Mouse (Mus musculus) hindbrain, postnatal 0 days (tissue): ENCODE data around the gene N4bp3. TPM values are rescaled to one million over a fixed set of nuclear protein-coding genes. Genes with fewer than 3 reads are reported as not detected.

Experiments used
- ATAC-seq: fragments of 200-750 bp; cut with Nextera tagmentation; 2 replicates; pipeline ENCODE4 v1.8.0; 2017; ENCODE audit warnings: mild to moderate bottlenecking, moderate TSS enrichment, moderate library complexity
- DNase-seq: peaks from one replicate; pipeline ENCODE4 v3.0.0-alpha.2; 2015; ENCODE audit warnings: low spot score
- H3K27ac ChIP-seq: fragments of 300-500 bp; sonication (generic); 2 replicates; pipeline ENCODE4 v1.5.1; 2014; ENCODE audit warnings: mild to moderate bottlenecking
- H3K27me3 ChIP-seq: fragments of 300-500 bp; sonication (generic); 2 replicates; pipeline ENCODE4 v1.6.1; 2014; ENCODE audit warnings: low read length, mixed read lengths; ENCODE audit not compliant: insufficient read depth
- H3K36me3 ChIP-seq: fragments of 300-500 bp; sonication (generic); 2 replicates; pipeline ENCODE4 v1.6.1; 2014; ENCODE audit warnings: low read length, mixed read lengths; ENCODE audit not compliant: insufficient read depth
- H3K4me1 ChIP-seq: fragments of 300-500 bp; sonication (generic); 2 replicates; pipeline ENCODE4 v1.6.1; 2014; ENCODE audit warnings: antibody characterized with exemption, low read length, mixed read lengths; ENCODE audit not compliant: insufficient read depth
- H3K4me2 ChIP-seq: fragments of 300-500 bp; sonication (generic); 2 replicates; pipeline ENCODE4 v1.6.1; 2014; ENCODE audit warnings: low read depth, mild to moderate bottlenecking, low read length, moderate library complexity, mixed read lengths
- H3K4me3 ChIP-seq: fragments of 300-500 bp; sonication (generic); 2 replicates; pipeline ENCODE4 v1.5.1; 2014; ENCODE audit warnings: low read length
- H3K9ac ChIP-seq: fragments of 300-500 bp; sonication (generic); replicated peaks from 2 replicates; pipeline ENCODE4 v1.6.1; 2014; ENCODE audit warnings: mild to moderate bottlenecking, low read length, moderate library complexity, mixed read lengths
- H3K9me3 ChIP-seq: fragments of 300-500 bp; sonication (generic); 2 replicates; pipeline ENCODE4 v1.6.1; 2016; ENCODE audit warnings: low read length, mixed read lengths
- CTCF ChIP-seq: IDR thresholded peaks from 2 replicates; pipeline ENCODE4 v1.5.1; 2016; ENCODE audit warnings: antibody characterized with exemption, control low read depth, low read depth
- WGBS: fragments of 180-500 bp; shearing (Covaris S2); extraction: QIAGEN DNeasy Blood & Tissue Kit; methylation state at CpG from one replicate; pipeline ENCODE4 v1.1.7; 2014; 5-methylcytosine and 5-hydroxymethylcytosine counted together
- polyA plus RNA-seq: library from polyadenylated mRNA; unstranded; fragments of >200 nt; fragmentation: Nextera tagmentation; extraction: Ambion mirVana; gene quantifications from 2 replicates; pipeline ENCODE4 v1.2.1, GENCODE M21; 2015
- total RNA-seq: library from RNA; depleted of rRNA; stranded (reverse); fragments of >200 nt; gene quantifications from 2 replicates; pipeline ENCODE4 v1.2.3, GENCODE M21; 2014

Gene N4bp3
- total and polyA plus RNA-seq, 2 experiments from 2014 or later = 29.0 to 48.0 TPM

DNA sequence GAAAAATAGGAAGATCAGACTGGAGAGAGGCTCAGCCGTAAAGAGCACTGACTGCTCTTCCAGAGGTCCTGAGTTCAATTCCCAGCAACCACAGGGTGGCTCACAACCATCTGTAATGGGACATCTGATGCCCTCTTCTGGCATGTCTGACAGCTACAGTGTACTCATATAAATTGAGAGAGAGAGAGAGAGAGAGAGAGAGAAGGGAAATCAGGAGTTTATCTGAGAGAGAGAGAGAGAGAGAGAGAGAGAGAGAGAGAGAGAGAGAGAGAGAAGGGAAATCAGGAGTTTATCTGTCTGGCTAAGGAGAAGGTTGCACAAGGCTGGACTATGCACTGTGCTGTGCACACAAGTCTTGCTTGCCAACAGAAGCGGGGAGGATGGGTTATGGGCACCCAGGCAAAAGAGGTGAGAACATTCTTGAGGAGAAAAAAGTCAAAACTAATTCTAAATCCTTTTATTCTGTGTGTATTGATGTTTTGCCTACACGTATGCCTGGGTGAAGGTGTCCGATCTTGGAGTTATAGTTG is 2.3 kb upstream of the N4bp3 start:
- WGBS = 92% methylated on average over 4 of the region's 4 CpGs
- Histone ChIP-seq H3K4me1 (peaks cover 4% of the 10 kb centered on the region; the same call in 1 of the 2 replicates), H3K9ac (no peak overlapping the region), H3K27me3 (no peaks in the 10 kb centered on the region), H3K36me3 (no peaks in the 10 kb centered on the region), H3K27ac (no peak overlapping the region), H3K4me3 (no peak overlapping the region), H3K4me2 (no peak overlapping the region), H3K9me3 (no peaks in the 10 kb centered on the region)
- no peak for ATAC-seq
- DNase-seq = no peak
- 0 out of 2 replicates have a peak, but pooled peaks have one; percentile 2 for TF ChIP-seq CTCF

DNA sequence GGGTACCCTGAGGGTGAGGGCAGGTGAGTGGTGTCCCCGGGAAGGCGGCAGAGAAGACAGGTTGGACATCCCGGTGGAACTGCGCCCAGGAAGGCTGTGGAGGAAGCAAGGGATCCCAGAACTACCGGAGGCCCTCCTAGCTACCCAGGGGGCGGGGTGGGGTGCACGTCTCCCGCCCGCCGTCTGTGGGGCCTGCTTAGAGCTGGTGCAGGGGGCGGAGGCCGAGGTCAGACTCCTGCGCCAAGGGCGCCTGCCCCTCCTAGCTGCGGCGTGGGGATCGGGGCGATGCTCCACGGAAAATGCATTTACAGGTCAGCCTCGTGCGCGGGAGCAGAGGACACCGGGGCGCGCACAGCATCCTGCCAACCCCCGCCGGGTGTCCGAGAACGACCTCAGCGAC is 381 bp downstream of the N4bp3 start:
- peaks cover 4% of the 10 kb centered on the region; the same call in 1 of the 2 replicates for H3K4me1 ChIP-seq
- no peaks in the 10 kb centered on the region for H3K36me3 ChIP-seq
- peak; percentile 24; the same call in 1 of the 2 replicates for ATAC-seq
- H3K9me3 ChIP-seq = no peaks in the 10 kb centered on the region
- WGBS = under 1% methylated on average over 28 of the region's 30 CpGs
- DNase-seq = no peak
- TF ChIP-seq CTCF = no peak
- peak overlapping the region; percentile 81 for H3K9ac ChIP-seq
- peak overlapping the region; percentile 85 for H3K4me2 ChIP-seq
- peak overlapping the region; percentile 72 for H3K4me3 ChIP-seq
- H3K27ac ChIP-seq = peak overlapping the region; percentile 56; the same call in 1 of the 2 replicates
- H3K27me3 ChIP-seq = no peaks in the 10 kb centered on the region

DNA sequence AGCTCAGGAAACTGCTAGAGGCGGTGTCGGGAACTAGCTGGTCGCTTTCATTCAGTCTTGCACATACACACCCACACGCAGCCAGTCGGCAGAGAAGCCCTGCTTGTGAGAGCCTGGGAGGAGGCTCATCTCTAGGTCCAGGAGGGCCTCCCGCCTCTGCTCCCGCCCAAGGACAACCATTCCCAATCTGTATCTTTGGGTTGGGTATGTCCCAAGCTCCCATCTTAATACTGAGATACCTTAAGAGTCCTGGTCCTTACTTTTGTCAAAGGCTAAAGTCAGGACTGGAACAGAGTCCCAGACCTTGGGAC is 798 bp downstream of the N4bp3 start:
- Histone ChIP-seq H3K4me2 (peak overlapping the region; percentile 85), H3K27ac (peak overlapping the region; percentile 56; the same call in 1 of the 2 replicates), H3K4me1 (peaks cover 4% of the 10 kb centered on the region; the same call in 1 of the 2 replicates), H3K9ac (peak overlapping the region; percentile 81), H3K9me3 (no peaks in the 10 kb centered on the region), H3K27me3 (no peaks in the 10 kb centered on the region), H3K36me3 (no peaks in the 10 kb centered on the region), H3K4me3 (peak overlapping the region; percentile 72)
- TF ChIP-seq CTCF = no peak
- ATAC-seq (no peak), DNase-seq (peak; percentile 55)
- WGBS = 1% methylated on average over 7 of the region's 7 CpGs

DNA sequence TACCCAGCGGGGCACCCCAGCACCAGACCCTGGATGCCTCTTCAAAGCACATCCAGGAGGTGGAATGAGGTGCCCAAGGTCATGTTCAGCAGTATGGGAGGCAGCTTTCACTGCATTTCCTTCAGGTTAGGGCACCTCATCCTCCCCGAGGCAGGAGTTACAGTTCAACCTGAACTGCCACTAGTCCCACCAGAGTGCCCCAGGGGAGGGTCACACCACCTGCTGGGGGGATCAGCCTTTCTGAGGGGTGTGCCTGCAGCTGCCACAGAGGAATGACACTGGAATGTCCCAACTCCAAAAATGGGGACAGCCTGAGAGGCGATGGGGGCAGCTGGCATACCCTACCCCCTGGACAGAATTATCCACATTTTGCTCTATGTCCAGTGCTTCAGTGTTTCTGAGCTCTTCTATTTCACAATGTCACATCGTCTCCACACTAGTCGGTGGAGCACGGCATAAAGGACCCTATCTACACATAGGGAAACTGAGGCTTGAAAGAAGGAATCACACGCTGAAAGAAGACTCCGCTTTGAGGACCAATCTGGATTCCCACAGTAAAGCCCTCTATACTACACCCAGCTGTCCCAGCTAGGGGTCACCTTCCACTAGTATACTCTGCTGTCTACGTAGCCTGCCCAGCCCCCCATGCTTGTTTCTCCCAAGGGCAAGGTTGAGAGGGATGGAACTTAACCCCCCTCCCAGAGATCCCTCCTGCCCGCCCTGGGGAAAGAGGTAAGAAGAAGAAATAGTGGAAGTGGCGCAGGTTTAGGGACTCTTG is 1.3 kb downstream of the N4bp3 start:
- Histone ChIP-seq H3K27ac (peak overlapping the region; percentile 56; the same call in 1 of the 2 replicates), H3K4me3 (peak overlapping the region; percentile 72), H3K9ac (peak overlapping the region; percentile 81; the same call in 1 of the 2 replicates), H3K27me3 (no peaks in the 10 kb centered on the region), H3K4me2 (peak overlapping the region; percentile 85), H3K36me3 (no peaks in the 10 kb centered on the region), H3K9me3 (no peaks in the 10 kb centered on the region), H3K4me1 (peaks cover 4% of the 10 kb centered on the region; the same call in 1 of the 2 replicates)
- 28% methylated on average over 11 of the region's 11 CpGs for WGBS
- no peak for DNase-seq
- no peak for ATAC-seq
- no peak for TF ChIP-seq CTCF

GRCm38 (mm10) chr11:51648566-51648965 is 2.1 kb downstream of the N4bp3 start:
- 13% methylated on average over 3 of the region's 3 CpGs for WGBS
- Histone ChIP-seq H3K9ac (0 out of 2 replicates have a peak overlapping the region, but pooled peaks have one; percentile 81), H3K4me3 (no peak overlapping the region), H3K27me3 (no peaks in the 10 kb centered on the region), H3K4me2 (peak overlapping the region; percentile 85), H3K36me3 (peaks cover 2% of the 10 kb centered on the region; the same call in 1 of the 2 replicates), H3K9me3 (no peaks in the 10 kb centered on the region), H3K27ac (no peak overlapping the region), H3K4me1 (peaks cover 4% of the 10 kb centered on the region; the same call in 1 of the 2 replicates)
- DNase-seq (peak; percentile 31), ATAC-seq (no peak)
- no peak for TF ChIP-seq CTCF

DNA sequence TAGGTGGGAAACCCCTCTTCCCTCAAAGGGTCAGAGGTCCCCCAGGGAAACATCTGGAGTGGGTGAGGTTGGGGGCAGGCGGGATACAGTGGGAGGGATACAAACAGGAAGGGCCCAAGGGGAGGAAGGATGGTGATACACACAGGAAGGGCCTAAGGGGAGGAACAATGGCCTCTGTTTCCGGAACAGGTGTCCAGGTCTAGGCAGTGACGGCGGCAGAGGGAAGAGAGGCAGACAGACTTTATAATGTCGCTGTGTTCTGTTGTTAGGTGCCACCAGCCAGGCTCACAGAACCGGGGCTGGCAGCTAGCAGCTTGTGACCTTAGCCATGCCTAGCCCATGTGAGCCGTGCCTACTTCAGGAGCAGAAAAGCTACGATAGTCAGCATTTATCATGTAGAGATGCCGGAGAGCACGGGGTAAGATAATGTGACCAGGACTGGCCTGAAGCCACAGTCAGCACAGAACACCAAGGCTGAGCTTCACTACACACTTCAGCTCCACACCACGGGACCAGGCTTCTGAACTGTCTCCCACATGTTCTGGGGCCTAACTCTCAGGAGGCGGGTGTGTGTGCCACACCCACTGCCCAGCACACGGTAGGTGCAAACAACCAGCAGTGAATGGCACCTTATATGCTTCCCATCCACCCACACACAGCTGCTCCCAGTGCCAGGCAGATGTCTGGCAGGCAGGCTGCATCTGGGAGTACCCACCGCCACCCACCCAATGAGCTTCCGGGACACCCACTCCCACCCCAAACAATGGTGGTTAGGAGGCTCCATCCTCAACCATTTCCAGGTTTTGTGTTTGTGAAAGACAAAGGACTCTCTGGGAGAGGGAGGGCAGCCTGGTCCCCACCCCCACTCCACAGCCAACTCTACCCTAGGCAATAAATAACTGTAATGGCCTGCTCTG is 3.6 kb downstream of the N4bp3 start:
- H3K27ac ChIP-seq = no peak overlapping the region
- peaks cover 5% of the 10 kb centered on the region; the same call in 1 of the 2 replicates for H3K36me3 ChIP-seq
- no peaks in the 10 kb centered on the region for H3K27me3 ChIP-seq
- no peak overlapping the region for H3K9ac ChIP-seq
- no peak overlapping the region for H3K4me3 ChIP-seq
- H3K4me2 ChIP-seq = no peak overlapping the region
- peaks cover 4% of the 10 kb centered on the region; the same call in 1 of the 2 replicates for H3K4me1 ChIP-seq
- 80% methylated on average over 15 of the region's 15 CpGs for WGBS
- no peak for ATAC-seq
- no peak for DNase-seq
- TF ChIP-seq CTCF = no peak
- no peaks in the 10 kb centered on the region for H3K9me3 ChIP-seq
